Mouse (Mus musculus) Muller cell, postnatal 12 days (primary cell): ENCODE data around the gene Prickle4.
A peak's percentile ranks its signal among the peaks of the same experiment; 100 is the strongest.
"Not testable (repeated sequence)": the region's sequence is repeated elsewhere in the genome, so short reads cannot be mapped to it uniquely, and the experiment has no call there.

Experiments used
- DNase-seq: peaks from one replicate; pipeline ENCODE4 v3.0.0-alpha.2; 2015; ENCODE audit errors: inconsistent ontology term

Prickle4 gene

GRCm38 (mm10) chr17:47669166-47669565, 25.4 kb downstream of the Prickle4 start:
- DNase-seq = no peak

DNA sequence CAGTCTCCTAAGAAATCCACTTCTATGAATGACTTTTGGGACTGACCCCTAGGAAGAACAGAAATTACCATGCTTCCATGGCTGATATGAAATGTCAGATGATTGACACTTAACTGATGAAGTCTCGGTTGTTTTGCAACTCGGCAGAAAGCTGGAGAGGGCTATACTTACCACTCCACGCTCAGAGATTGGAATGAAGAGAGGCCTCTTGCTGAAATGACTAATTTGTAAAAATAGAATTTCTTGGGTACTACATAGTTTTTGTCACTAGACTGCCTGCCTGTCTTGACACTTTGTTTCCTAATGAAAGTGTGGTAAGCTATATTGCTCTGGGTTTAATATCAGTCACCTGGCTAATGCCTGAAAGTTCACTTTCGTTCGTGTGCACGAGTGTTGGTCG, 30.1 kb downstream of the Prickle4 start:
- no peak for DNase-seq

DNA sequence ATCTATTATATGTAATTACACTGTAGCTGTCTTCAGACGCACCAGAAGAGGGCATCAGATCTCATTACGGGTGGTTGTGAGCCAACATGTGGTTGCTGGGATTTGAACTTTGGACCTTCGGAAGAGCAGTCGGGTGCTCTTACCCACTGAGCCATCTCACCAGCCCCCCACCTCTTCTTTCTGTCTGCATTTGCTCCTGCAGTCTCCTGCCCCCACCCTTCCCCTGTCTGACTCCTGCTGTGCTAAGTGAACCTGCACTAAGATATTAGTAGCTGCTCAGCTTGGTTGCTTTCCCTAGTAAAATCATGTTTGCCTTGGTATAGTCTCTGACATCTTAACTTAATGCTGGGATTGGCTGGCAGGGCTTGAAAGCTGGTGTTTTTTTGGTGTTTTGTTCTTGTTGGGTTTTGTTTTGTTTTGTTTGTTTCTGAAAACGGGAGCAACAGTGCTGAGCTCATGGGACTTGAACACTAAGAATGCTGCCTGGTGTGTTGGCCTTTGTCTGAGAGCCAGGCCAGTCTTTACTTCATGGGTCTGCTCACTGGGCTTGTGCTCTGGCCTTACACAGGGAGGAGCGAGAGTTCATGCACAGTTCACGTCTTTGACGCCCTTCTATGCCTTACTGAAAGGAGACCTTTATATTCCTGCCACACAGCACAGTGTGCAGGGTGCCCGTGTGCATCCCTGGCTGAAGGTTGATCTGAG, 31.4 kb downstream of the Prickle4 start:
- peak; percentile 84 for DNase-seq

DNA sequence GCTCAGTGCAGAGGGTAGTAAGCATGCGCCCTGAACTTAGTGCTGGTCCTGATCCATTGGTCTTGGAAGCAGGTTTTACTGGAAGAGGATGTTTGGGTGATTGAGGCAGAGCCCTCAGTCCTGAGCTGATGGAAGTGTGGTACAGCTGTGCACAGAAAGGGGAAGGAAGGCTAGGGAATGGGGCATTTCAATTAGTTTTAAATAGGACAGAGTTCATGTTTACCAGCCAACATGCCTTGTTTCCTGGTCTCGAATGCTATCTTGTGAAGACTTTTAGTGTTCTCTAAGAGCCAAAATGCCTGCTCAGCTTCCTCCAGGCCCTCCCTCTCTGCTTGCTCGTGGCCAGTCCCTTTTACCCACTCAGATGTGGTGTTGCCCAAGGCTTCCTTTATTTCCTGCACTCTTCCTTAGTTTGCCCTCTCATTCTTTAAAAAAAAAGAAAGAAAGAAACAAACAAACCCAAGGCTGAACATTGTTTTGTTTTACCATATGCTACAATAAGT, 35.7 kb downstream of the Prickle4 start:
- no peak for DNase-seq

DNA sequence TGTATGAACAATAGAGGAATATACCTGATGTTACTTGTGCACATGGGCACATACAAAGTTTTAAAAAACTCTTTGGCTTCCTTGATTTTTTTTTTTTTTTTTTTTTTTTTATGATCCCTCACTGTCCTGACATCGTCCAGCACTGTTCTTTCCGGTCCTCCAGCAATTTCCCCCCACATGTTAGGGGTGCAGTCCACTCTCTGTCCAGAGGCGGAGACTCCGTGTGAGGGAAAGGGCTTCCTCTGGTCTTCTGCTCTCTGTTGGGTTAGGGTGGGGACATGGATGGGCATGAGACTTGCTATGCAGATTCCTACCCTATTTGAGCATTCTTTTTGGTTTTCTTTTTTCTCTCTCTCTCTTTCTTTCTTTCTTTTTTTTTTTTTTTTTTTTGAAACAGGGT, 36.6 kb downstream of the Prickle4 start:
- DNase-seq = no peak

DNA sequence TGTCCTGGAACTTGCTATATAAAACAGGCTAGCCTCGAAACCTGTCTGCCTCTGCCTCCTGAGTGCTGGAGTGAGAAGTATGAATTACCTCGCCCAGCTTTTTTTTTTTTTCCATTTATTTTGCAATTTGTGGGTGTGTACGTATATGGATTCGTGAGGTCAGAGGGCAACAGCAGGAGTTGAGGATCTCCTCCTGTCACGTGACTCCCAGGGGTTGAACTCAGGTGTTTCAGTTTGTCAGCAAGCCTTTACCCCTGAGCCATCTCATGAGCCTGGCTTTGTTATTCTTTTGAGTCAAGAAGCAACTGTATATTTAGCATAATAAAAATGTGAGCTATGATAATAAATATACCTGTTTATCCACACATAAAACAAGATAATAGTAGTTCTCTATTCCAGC, 38.8 kb downstream of the Prickle4 start:
- DNase-seq = no peak

DNA sequence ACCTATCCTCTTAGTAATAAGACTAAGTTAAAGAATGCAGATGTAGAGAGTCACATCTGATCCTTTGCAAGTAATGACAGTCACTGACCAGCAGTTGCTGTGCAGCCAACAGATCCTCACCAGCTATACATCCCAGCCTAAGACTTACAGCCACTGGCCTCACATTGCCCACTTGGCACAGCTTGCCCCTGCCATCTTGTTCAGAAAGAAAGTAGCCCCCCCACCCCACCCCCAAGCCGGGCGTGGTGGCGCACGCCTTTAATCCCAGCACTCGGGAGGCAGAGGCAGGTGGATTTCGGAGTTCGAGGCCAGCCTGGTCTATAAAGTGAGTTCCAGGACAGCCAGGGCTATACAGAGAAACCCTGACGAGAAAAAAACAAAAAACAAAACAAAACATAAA, 40.2 kb downstream of the Prickle4 start:
- DNase-seq = not testable (repeated sequence)

- DNase-seq = no peak
These were observed 42.6 kb downstream of the Prickle4 start for GRCm38 (mm10) chr17:47651953-47652352.

- no peak for DNase-seq
These were observed 45.6 kb downstream of the Prickle4 start for GRCm38 (mm10) chr17:47648966-47649365.

GRCm38 (mm10) chr17:47646683-47647082, 47.9 kb downstream of the Prickle4 start:
- peak; percentile 70 for DNase-seq

GRCm38 (mm10) chr17:47642992-47643391, 51.5 kb downstream of the Prickle4 start:
- no peak for DNase-seq
